8 mouse cellular contexts compared by ENCODE assay signal in genomic region chr1:86524619-86525498, GRCm38 (mm10). TPM values are rescaled to one million over a fixed set of nuclear protein-coding genes. Genes with fewer than 3 reads are reported as not detected.
DNase-seq lines count a peak whose midpoint lies in the region; ATAC-seq lines count a peak whose summit lies in the region.

No protein-coding gene starts in this region.

- peak overlapping the region; percentile 95 for H3K27ac ChIP-seq in heart, embryonic 10.5 days
- peak overlapping the region; percentile 99 for H3K27ac ChIP-seq in kidney, embryonic 15.5 days

- peak; percentile 62 for ATAC-seq in erythroblast, adult 5-6 weeks (replicated peaks; ENCODE audit: low FRiP score, poor library complexity, severe bottlenecking)
- ATAC-seq in kidney, embryonic 15.5 days (replicated peaks; ENCODE audit: low FRiP score), result peak; percentile 78
- peak; percentile 74 for ATAC-seq in monocyte, adult 5-6 weeks (replicated peaks; ENCODE audit: insufficient number of reproducible peaks, low FRiP score, low TSS enrichment, poor library complexity, severe bottlenecking)

- no peaks in the 10 kb centered on the region for H3K27me3 ChIP-seq in heart, embryonic 10.5 days (ENCODE audit: insufficient read depth, poor library complexity, severe bottlenecking)
- no peaks in the 10 kb centered on the region for H3K27me3 ChIP-seq in kidney, embryonic 15.5 days
- no peaks in the 10 kb centered on the region for H3K27me3 ChIP-seq in splenic B cell, adult 2 months (ENCODE audit: control insufficient read depth, insufficient read depth, low read length, poor library complexity, severe bottlenecking)

- peaks cover 51% of the 10 kb centered on the region for H3K4me1 ChIP-seq in heart, embryonic 10.5 days
- peaks cover 33% of the 10 kb centered on the region for H3K4me1 ChIP-seq in kidney, embryonic 15.5 days

- no peaks in the 10 kb centered on the region for H3K9me3 ChIP-seq in heart, embryonic 10.5 days
- H3K9me3 ChIP-seq in kidney, embryonic 15.5 days (replicated peaks), result no peaks in the 10 kb centered on the region

- peak overlapping the region; percentile 99 for H3K4me3 ChIP-seq in heart, embryonic 10.5 days
- H3K4me3 ChIP-seq in kidney, embryonic 15.5 days (replicated peaks), result peak overlapping the region; percentile 94

- WGBS in heart, embryonic 10.5 days, result 3% methylated on average over 53 of the region's 53 CpGs
- 1% methylated on average over 53 of the region's 53 CpGs for WGBS in kidney, embryonic 15.5 days

- peaks cover 22% of the 10 kb centered on the region for H3K36me3 ChIP-seq in heart, embryonic 10.5 days
- peaks cover 15% of the 10 kb centered on the region for H3K36me3 ChIP-seq in kidney, embryonic 15.5 days
- H3K36me3 ChIP-seq in splenic B cell, adult 2 months (ENCODE audit: control insufficient read depth, insufficient read depth, low read length, poor library complexity, severe bottlenecking), result peaks cover 4% of the 10 kb centered on the region

- H3K9ac ChIP-seq in kidney, embryonic 15.5 days, result peak overlapping the region; percentile 82

- peak; percentile 98 for DNase-seq in B cell, adult 2 months
- peak; percentile 100 for DNase-seq in brain, adult 2 months (ENCODE audit: low read depth, low spot score)
- peak; percentile 99 for DNase-seq in heart, embryonic 10.5 days (ENCODE audit: low spot score)
- DNase-seq in liver, result peak; percentile 99
- DNase-seq in splenic B cell, adult 2 months (ENCODE audit: low read depth, low spot score), result peak; percentile 98

- peak overlapping the region; percentile 91 for H3K4me2 ChIP-seq in kidney, embryonic 15.5 days

RNA-seq across cellular contexts. Expression of gene Ptma, which starts 1.7 kb away (rescaled TPM):
- total RNA-seq in erythroblast, adult 5-6 weeks (2015; ENCODE audit: low replicate concordance), result 1,027 and 1,158 TPM in 2 replicates
- total RNA-seq in erythroblast, adult 5-6 weeks (2017; ENCODE audit: low replicate concordance), result 910 and 1,101 TPM in 2 replicates
- 1,013 and 1,650 TPM in 2 replicates for polyA plus RNA-seq in heart, embryonic 10.5 days (2016; fragmentation: Nextera tagmentation; extraction: Ambion mirVana)
- 2,949 and 3,271 TPM in 2 replicates for polyA plus RNA-seq in kidney, embryonic 15.5 days (2015; fragmentation: Nextera tagmentation; extraction: Ambion mirVana)
- 2,048 to 2,960 TPM (median 2,606 TPM) in 3 replicates for total RNA-seq in monocyte, adult 5-6 weeks (2017)

RNA-seq across cellular contexts. Expression of gene Pde6d, which starts 57.6 kb away (rescaled TPM):
- 6.9 and 20.5 TPM in 2 replicates for total RNA-seq in erythroblast, adult 5-6 weeks (2015; ENCODE audit: low replicate concordance)
- total RNA-seq in erythroblast, adult 5-6 weeks (2017; ENCODE audit: low replicate concordance), result 2.9 and 3.7 TPM in 2 replicates
- 69.7 and 73.6 TPM in 2 replicates for polyA plus RNA-seq in heart, embryonic 10.5 days (2016; fragmentation: Nextera tagmentation; extraction: Ambion mirVana)
- polyA plus RNA-seq in kidney, embryonic 15.5 days (2015; fragmentation: Nextera tagmentation; extraction: Ambion mirVana), result 61.5 and 64.7 TPM in 2 replicates
- total RNA-seq in monocyte, adult 5-6 weeks (2017), result 3.1 to 7.8 TPM (median 4.1 TPM) in 3 replicates

RNA-seq across cellular contexts. Expression of gene Cops7b, which starts 57.8 kb away (rescaled TPM):
- 4.6 and 6.1 TPM in 2 replicates for total RNA-seq in erythroblast, adult 5-6 weeks (2015; ENCODE audit: low replicate concordance)
- total RNA-seq in erythroblast, adult 5-6 weeks (2017; ENCODE audit: low replicate concordance), result 2.6 and 5.6 TPM in 2 replicates
- polyA plus RNA-seq in heart, embryonic 10.5 days (2016; fragmentation: Nextera tagmentation; extraction: Ambion mirVana), result 41.3 and 45.9 TPM in 2 replicates
- 42.9 and 43.6 TPM in 2 replicates for polyA plus RNA-seq in kidney, embryonic 15.5 days (2015; fragmentation: Nextera tagmentation; extraction: Ambion mirVana)
- total RNA-seq in monocyte, adult 5-6 weeks (2017), result 5.7 to 10.7 TPM (median 8.9 TPM) in 3 replicates

Comparison
In these comparisons a context has a peak if more than half of its experiments do, and no peak if none do; other contexts are left out.
1. Peak in every context shown above with its lines: DNase-seq, ATAC-seq, H3K4me3 ChIP-seq and H3K27ac ChIP-seq.